Mouse (Mus musculus): ENCODE measurements around the gene Tecpr1.

Gene Tecpr1

DNA sequence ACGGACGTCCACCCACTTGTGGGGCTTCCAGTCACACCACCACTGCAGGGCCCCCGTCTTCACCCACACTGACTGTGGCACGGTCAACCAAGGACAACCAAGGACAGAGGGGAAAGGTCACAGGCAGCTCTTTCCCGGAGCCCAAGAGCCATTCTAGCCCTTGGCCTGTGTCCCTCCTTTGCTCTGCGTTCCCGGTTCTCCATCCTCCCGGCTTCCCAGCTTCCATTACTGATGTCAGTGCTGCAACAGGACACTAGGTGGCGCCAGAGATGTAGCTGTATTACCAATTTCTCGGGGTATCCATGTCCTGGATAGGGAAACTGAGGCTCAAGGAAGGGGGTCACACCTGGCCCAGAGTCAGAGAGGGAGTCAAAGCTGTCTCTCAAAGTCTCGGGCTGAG is 15.9 kb downstream of the Tecpr1 start:
- DNase-seq (ENCODE audit: low spot score): no peak

DNA sequence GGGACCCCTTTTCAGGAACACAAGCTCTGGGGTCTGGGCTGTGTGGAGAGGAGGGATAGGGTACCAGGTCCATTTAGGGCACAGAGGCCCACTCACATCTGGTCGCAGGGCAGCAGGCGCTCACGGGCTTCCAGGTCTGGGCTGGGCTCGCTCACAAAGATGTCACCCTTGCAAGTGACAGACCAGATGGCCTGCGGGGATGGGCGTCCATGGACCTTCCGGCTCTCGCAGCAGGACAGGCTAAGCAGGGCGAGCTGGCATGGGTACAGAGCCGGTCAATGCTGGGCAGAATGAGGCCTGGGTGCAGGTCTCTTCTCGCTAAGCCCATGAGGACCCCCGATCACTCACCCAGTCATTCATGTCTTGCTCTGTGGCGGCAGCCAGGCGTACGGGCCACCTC is 17.3 kb downstream of the Tecpr1 start:
- no peak for DNase-seq (ENCODE audit: low spot score)

DNA sequence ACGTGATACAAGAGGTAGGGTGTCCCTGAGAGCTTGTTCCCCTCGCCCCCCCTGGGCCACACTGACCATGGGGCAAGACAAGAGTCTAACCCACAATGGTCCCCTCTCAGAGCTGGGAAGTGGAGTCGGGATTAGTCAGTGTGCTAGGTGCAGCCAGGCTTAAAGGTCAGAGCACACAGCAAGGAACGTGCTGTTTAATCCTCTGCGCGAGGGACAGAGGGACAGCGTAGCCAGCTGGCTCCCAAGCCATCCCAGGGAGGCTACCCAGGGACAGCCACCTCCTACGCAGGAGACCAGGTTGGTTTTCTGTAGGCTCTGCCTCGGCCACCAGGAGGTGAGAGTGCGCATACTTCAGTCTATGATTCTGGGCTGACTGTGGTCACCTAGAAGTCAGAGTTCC is 18.5 kb downstream of the Tecpr1 start:
- DNase-seq (ENCODE audit: low spot score): no peak

DNA sequence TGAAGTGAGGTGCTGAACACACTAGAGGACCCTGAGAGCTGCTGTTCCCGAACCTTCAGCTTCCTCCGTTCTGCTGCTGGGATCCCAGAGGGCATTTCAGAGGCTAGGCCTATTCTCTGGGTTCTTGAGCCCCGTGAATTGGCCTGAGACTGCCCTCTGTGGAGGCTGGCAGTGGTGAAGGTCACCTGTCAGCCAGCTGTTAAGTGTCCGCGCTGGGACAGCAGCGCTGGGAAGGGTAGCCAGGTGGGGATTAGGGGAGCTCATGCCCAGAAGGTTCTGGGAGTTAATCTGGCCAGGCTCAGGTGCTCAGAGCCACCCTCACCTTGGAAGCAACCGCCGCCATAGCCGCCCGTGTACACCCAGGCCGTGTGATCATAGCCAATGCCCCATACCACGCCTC is 19.1 kb downstream of the Tecpr1 start:
- no peak for DNase-seq (ENCODE audit: low spot score)

DNA sequence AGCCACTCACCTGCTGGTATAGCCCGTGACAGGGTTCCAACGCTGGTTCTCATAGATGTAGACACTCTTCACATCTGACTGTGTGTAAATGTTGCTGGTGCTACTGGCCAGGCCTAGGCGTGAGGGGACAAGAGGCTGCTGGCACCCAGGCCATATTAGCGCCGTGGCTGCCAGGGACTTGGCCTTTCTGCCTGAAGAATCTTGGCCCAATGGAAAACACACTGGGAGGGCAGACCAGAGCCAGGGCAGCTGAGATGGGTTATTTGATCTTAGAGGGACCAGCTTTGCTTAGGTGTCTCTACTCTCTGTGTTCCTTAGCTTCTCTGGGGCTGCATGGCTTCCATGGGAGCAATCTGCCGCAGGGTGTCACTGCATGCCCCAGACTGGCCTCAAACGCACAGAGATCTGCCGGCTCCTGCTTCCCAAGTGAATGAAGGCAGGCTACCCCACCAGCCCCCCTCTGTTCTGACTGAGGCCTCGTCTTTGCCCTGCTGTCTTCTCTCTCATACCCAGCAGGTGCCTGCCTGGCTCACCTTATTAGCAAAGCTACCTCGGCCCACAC is 19.9 kb downstream of the Tecpr1 start:
- DNase-seq (ENCODE audit: low spot score): no peak

DNA sequence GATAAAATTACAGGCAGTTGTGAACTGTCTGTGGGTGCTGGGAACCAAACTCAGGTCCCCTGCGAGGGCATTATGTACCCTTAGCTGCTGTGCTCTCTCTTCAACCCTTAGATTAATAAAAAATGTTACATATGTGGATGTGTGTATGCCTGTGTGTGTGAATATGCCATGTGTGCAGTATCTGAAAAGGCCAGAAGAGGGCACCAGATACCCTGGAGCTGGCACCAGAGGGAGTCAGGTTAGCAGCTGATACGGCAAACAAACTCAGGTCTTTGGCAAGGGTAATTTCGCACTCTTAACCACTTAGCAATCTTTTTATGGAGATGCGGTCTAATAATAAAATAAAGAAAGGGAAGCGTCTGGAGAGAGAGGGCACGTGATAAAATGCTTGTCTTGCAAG is 21.0 kb downstream of the Tecpr1 start:
- no peak for DNase-seq (ENCODE audit: low spot score)

DNA sequence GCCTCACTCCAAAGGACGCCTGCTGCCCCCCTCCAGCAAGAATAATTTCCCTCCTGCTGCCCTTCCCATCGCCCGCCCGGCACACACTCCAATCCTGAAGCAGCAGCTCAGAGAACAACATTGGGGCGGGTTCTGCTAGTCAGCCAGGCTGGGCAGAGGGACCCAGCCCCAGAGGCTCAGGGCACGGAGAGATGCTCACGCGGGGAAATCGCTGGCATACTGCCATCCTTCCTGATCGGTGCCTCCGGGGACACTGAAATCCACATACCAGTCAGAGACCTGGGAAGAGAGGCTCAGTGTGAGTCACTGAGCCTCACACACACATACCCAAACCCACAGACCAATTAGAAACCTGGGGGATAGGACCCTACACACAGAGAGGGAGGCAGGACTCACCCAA is 22.8 kb downstream of the Tecpr1 start:
- no peak for DNase-seq (ENCODE audit: low spot score)

DNA sequence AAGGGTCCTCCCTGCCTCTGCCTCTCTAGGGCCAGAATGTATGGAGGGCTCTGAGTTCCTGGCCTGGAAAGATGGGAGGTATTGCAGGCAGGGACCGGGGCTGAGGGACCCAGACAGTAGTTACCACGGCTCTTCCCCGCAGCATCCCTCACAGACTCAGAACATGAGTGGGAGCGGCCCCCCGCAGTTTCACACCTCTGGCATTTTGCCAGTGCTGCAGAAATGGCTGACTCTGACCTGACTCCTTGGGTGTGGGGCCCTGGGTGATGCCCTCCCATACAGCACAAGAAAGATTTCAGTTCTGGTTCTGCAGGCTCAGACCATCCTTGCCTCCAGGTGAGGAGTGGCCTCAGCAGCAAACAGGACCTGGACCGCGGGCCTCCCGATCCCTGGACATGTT is 27.8 kb downstream of the Tecpr1 start:
- no peak for DNase-seq (ENCODE audit: low spot score)

DNA sequence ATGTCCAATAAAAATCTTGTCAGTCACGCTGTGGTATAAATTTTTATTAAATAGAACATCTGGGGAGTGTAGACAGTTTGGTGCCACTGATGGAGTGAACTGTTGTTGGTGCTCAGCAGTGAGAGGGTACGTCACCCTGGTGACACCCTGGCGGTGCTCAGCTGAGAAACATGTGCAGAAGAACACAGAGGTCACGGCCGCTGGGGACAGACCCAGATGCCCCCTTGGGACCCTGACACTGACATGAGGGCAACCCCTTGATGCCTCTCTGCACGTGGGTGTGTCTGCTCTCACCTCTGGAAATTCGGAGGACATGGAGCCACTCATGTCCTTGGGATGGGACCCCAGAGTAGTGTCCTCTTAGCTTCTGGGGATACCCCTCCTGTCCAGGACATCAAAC is 29.0 kb downstream of the Tecpr1 start:
- DNase-seq (ENCODE audit: low spot score): no peak

DNA sequence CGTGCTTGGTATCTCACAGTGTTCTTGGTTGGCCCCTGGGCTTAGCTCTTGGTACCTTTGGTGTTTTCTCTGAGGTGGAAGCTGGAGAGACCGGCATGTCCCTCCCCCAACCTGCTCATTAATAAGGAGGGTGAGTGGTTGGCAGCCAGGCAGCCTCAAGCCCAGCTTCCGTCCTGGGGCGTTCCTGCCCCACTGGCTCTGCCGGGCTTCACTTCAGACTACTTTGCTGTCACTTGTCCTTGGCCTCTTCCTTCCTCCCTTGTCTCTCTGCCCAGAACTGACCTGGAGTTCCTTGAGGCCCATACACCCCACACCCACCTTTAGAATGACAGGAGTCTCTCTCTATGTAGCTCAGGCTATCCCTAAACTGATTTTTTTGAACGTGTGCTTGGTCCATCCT is 30.7 kb downstream of the Tecpr1 start:
- no peak for DNase-seq (ENCODE audit: low spot score)

DNA sequence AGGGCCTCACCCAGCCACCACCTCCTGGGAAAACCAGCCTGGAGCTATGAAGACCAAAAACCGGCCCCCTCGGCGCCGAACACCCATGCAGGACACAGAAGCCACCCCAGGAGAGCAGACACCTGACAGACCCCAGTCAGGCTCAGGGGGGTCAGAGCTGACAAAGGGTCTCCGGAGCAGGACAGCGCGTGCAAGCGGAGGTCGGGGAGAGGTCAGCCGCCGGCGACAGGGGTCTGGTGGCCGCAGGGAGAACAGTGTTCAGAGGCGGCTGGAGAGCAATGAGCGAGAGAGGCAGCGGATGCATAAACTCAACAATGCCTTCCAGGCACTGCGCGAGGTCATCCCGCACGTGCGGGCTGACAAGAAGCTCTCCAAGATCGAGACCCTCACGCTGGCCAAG is 32.4 kb downstream of the Tecpr1 start:
- DNase-seq (ENCODE audit: low spot score): no peak

DNA sequence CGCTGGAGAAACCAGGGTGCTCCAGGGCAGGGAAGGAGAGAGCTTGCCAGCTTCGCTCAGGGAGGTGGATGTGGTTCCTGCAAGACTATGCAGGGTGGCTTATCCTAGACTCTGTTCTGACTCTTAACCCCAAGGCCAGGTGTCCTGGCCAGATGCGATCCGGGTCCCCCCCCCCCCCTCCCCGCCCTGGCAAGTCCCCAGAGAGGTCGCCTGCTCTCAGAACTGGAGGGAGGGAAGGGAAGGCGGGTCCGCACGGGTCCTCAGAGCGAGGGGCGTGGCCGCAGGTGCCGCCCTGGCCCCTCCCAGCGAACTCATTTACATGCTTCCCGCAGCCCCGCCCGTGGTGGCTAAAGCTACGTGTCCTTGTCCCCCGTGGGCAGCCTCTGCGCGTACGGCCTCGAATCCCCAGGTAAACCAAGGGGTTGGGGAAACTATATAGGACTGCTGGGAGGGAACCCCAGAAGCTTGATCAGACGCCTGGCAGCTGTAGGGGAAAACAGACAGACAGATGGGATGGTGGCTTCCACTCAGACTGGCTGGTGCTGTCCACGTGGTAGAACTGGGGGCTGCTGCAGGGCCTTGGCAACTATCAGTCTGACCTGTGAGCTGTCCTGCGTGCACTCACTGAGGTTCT is 33.3 kb downstream of the Tecpr1 start, which contains the start of gene Bhlha15:
Gene Bhlha15, plus strand, starts transcription at position 337 of the 634 bp plus-strand sequence.
- no peak for DNase-seq (ENCODE audit: low spot score)

DNA sequence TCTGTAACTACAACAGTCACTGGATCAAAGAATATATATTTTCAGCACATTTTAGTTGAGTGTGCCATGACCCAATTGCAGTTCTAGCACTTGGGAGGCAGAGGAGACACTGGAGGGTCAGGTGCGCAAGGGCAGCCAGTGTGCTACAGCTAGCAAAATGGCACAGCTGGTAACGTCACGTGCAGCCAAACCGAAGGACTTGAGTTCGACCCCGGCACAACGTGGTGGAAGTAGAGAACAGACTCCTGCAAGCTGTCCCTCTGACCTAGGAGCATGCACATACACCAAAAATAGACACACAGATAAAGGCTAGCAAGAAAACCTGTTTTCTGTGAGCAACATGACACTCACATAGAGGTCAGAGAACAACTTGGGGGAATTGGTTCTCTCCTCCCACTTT is 34.1 kb downstream of the Tecpr1 start:
- DNase-seq (ENCODE audit: low spot score): no peak

DNA sequence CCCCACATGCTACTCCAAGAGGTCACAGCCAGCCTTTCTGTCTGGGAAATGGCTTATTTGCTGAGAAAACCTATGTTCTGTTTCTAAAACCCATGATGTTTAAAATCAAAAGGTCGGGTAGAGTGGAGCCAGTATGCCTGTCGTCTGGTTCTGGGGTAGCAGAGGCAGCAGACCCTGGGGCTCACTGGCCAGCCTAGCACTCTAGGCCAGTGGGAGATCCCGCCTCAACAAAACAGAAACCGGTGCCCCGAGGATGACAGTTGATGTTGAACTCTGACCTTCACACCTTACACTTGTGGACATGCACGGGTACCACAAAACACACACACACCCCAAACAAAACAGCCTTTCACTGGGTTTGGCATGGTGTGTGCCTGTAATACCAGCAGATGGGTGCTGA is 35.0 kb downstream of the Tecpr1 start:
- no peak for DNase-seq (ENCODE audit: low spot score)

DNA sequence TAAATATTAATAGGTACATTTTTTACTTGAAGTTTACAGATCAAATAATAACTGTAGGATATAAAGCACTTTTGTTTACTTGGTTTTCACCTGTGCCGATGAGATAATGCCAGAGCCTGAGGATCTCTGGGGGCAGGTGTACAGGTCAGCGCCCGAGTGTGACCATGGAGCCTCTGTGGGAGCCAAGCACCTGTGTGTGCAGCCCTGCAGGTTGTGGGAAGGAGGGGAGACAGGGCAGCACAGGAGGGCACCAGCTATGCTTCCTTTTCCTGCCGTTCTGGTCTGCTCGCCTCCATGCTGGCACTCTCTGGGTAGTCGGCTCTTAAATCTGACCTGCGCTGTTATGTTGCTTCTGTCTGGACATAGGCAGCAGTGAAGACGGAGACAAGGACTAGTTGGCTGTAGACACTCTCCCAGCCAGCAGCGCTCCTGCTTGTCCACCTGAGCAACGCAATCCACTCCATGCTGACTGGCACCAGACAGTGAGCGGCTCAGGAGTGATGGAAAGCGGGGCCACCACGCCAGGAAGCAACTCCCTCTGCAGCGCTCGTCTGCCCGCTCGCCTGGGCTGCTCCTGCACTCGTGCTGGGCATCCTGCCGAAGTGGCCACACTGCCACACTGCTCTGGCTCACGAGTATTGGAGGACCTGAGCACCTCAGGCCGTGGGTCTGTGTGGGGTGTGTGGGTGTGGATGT is 38.9 kb downstream of the Tecpr1 start:
- no peak for DNase-seq (ENCODE audit: low spot score)

DNA sequence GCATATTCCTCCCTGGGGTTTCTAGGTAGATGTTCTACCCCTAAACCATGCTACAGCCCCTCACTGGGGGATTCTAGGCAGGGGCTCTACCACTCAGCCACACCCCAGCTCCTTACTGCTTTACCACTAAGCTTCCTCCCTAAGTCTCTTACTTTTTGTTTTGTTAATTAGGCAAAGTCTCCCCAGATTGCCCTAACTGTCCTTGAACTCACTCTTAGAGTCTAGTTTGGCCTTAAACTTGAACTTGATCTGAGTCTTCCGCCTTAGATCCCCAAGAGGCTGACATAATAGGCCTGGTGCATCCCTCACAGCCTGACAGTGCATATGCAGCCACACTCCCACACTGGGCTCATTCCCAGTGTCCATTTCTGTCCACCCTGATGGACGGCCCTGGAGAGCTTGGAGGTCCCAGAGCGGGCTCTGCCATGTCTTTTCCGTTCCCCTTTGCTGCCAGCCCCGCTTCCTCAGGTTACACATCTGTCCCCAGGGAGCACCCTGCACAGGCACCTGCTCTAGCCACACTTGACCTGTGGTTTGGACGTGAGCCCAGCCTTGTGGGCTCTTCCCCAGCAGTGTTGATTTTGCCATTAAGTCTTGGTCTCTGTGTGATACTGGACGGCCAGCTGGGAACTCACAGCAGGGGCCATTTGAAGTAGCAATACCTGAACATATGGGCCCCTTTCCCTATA is 39.6 kb downstream of the Tecpr1 start:
- DNase-seq (ENCODE audit: low spot score): no peak

DNA sequence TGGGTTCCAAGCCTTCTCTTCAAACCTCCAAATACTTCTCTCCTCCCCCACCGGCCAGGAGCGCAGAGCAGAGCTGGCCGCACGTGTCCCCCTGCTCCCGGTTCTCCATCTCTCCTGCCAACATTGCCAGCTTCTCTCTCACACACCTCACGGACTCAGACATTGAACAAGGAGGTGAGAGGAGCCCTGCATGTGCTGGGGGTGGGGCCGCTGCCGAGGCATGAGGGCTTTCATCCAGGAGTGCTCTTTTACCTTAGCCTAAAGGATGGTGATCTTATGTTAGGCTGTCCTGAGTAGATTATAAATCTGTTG is 40.2 kb downstream of the Tecpr1 start:
- DNase-seq (ENCODE audit: low spot score): no peak

DNA sequence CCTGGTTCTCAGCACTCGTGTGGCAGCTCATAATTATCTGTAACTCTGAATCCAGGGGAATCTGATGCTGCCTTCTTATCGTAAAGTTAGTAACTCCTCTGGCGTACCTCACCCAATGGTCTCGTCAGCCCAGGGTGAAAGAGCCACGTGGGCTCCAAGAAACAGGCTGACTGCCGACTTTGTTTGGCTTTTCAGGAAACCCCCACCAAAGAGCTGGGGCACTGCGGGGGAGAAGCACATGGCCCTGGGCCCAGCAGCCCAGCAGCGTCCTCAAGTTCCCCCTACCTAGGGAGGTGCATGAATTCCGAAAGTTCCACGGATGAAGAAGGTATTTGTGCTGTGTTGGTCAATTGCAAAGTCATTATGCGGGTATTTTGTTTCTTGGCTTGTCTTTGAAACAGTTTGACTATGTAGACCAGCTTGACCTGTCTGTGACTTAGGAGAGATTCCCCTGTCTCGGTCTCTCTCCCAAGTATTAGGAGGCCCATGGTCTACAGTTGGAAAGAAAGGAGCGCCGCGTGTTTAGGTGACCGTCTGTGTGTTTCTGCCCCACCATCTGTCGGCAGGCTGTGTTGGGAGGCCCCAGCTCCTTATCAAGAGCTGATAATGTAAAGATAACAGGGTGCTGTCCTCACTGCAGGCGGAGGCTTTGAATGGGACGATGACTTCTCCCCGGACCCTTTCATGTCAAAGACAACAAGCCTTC is 40.7 kb downstream of the Tecpr1 start:
- no peak for DNase-seq (ENCODE audit: low spot score)

DNA sequence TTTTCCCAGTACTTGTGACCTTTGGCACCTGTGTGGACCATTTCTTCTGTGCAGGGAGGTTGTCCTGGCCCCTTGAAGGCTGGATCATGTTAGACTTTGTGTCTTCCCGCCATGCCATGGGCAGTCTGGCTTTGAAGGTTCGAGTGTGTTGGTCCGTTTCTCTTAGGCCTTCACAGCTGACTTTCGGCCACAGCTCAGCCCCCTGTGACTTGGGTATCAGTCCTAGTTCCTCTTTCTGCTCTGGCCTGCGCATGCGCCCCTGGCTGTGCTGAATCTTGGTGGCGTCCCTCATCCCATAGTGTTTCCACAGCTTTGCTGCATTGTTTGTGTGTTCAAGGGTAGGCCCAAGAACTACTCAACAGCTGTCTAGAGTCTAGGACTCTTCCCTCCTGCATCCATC is 42.2 kb downstream of the Tecpr1 start:
- DNase-seq (ENCODE audit: low spot score): no peak

DNA sequence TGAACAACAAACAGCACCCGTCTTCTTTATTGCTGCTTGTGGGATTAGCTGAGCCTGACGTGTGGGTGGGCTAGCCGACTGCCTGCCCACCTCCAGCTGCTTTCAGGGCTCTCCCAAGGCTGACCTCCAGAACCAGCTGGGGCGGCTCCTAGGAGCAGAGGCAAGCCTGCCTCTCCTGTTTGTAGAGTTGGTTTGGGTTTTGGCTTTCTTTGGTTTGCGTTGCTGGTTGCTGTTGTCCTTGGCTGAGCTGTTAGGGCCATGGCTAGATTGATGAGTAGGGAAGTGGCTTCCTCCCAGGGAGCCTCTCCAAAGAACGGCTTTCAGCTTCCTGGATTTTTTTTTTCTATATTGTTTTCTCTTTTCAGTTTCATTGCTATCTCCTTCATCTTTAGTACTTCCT is 45.2 kb downstream of the Tecpr1 start:
- DNase-seq (ENCODE audit: low spot score): no peak

DNA sequence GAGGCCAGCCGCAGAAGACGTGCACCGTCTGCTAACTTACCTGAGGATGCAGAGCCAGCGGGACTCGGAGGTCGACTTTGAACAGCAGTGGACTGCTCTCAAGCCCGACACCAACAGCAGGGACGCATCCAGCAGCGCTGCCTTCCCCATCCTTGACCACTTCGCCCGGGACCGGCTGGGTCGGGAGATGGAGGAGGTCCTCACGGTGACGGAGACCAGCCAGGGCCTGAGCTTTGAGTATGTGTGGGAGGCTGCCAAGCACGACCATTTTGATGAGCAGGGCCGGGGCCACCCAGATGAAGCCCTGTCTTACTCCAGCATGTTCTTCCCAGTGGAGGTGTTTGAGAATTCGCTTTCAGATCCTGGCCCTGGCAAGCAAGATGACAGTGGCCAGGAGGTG is 49.8 kb downstream of the Tecpr1 start:
- no peak for DNase-seq (ENCODE audit: low spot score)

DNA sequence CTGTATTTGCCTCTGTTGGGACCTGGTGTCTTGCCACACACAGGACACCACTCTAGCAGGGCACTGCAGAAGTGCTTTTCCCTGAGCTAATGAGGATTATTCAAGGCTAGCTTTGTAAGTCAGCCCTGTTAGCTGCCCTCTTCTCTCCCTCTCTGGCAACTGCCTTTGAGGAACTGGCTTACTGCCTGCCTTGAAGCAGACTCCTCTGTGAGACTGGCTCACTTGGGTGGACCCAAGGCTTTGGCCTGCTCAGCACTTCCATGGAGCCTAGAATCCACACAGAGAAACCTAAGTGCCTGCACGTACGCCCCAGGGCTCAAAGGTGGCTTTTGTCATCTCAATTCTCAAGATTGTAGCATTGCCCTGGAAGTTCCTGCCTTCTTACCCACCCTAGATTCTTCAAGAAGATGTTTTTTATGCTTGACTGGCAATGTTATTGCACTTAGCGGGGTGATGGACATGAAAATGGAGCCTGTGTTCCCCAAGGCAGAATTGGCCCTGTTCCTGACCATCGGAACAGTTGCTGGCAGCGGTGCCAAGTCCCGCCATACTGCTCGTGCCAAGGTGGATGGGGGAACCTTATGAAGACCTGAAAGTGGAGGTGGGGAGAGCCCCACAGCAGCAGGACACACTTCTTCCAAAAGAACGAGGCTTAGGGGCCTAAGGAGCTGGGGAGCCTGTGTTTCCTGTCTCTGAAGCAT is 54.0 kb downstream of the Tecpr1 start:
- DNase-seq (ENCODE audit: low spot score): no peak

Data from ovary, postnatal 10 days (tissue).